Mouse (Mus musculus) midbrain, postnatal 0 days (tissue): ENCODE data around the gene Hus1. TPM values are rescaled to one million over a fixed set of nuclear protein-coding genes. Genes with fewer than 3 reads are reported as not detected.

Experiments used
- ATAC-seq: fragments of 200-750 bp; cut with Nextera tagmentation; 2 replicates; pipeline ENCODE4 v1.8.0; 2017; ENCODE audit warnings: moderate number of reproducible peaks, mild to moderate bottlenecking, moderate TSS enrichment, moderate library complexity; ENCODE audit not compliant: low FRiP score
- DNase-seq: peaks from one replicate; pipeline ENCODE4 v3.0.0-alpha.2; 2015; ENCODE audit warnings: low spot score
- H3K27ac ChIP-seq: fragments of 300-500 bp; sonication (generic); 2 replicates; pipeline ENCODE4 v1.5.1; 2014; ENCODE audit warnings: low read depth, mild to moderate bottlenecking, low read length, mixed read lengths
- H3K27me3 ChIP-seq: fragments of 300-500 bp; sonication (generic); 2 replicates; pipeline ENCODE4 v1.6.1; 2014; ENCODE audit warnings: low read length, control low read depth, mixed read lengths; ENCODE audit not compliant: insufficient read depth
- H3K36me3 ChIP-seq: fragments of 300-500 bp; sonication (generic); 2 replicates; pipeline ENCODE4 v1.6.1; 2014; ENCODE audit warnings: low read length, control low read depth, mixed read lengths; ENCODE audit not compliant: insufficient read depth
- H3K4me1 ChIP-seq: fragments of 300-500 bp; sonication (generic); 2 replicates; pipeline ENCODE4 v1.6.1; 2014; ENCODE audit warnings: mild to moderate bottlenecking, control low read depth, antibody characterized with exemption, low read length, mixed read lengths; ENCODE audit not compliant: insufficient read depth
- H3K4me2 ChIP-seq: fragments of 300-500 bp; sonication (generic); 2 replicates; pipeline ENCODE4 v1.6.1; 2014; ENCODE audit warnings: low read depth, mild to moderate bottlenecking, low read length, mixed read lengths; ENCODE audit not compliant: poor library complexity, severe bottlenecking
- H3K4me3 ChIP-seq: fragments of 300-500 bp; sonication (generic); 2 replicates; pipeline ENCODE4 v1.5.1; 2014; ENCODE audit warnings: low read depth, mild to moderate bottlenecking, low read length, moderate library complexity
- H3K9ac ChIP-seq: fragments of 300-500 bp; sonication (generic); replicated peaks from 2 replicates; pipeline ENCODE4 v1.6.1; 2014; ENCODE audit warnings: mild to moderate bottlenecking, low read length, moderate library complexity, mixed read lengths; ENCODE audit not compliant: poor library complexity, severe bottlenecking
- H3K9me3 ChIP-seq: fragments of 300-500 bp; sonication (generic); 2 replicates; pipeline ENCODE4 v1.6.1; 2016; ENCODE audit warnings: low read length, control low read depth
- CTCF ChIP-seq: IDR thresholded peaks from 2 replicates; pipeline ENCODE4 v1.5.1; 2016; ENCODE audit warnings: antibody characterized with exemption, mild to moderate bottlenecking
- WGBS: fragments of 180-500 bp; shearing (Covaris S2); extraction: QIAGEN DNeasy Blood & Tissue Kit; methylation state at CpG from one replicate; pipeline ENCODE4 v1.1.7; 2014; 5-methylcytosine and 5-hydroxymethylcytosine counted together
- polyA plus RNA-seq: library from polyadenylated mRNA; unstranded; fragments of >200 nt; fragmentation: Nextera tagmentation; extraction: Ambion mirVana; gene quantifications from 2 replicates; pipeline ENCODE4 v1.2.1, GENCODE M21; 2015
- total RNA-seq: library from RNA; depleted of rRNA; stranded (reverse); fragments of >200 nt; gene quantifications from 2 replicates; pipeline ENCODE4 v1.2.3, GENCODE M21; 2014

The Hus1 gene
- total and polyA plus RNA-seq, 2 experiments from 2014 or later = 8.7 to 17.0 TPM

DNA sequence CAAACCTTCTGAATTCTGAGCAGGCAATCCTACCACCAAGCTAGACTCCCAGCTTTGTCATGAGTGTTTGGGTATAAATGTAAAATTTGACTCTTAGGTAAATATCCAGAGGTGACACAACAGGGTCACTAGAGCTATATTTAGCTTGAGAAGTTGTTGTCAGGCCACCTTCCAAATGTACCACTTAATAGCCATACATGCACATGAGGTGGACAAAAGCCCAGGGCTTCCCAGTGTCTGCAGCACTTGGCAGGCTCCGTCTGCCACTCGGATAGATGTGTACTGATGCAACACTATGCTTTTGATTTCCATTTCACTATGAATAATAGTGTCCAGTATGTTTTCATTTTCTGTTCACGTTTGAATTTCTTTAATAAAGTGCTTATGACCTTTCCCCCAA lies 14.2 kb upstream of the Hus1 start:
- no peaks in the 10 kb centered on the region for H3K4me1 ChIP-seq
- no peak overlapping the region for H3K4me3 ChIP-seq
- H3K27me3 ChIP-seq = no peaks in the 10 kb centered on the region
- no peaks in the 10 kb centered on the region for H3K36me3 ChIP-seq
- no peak overlapping the region for H3K4me2 ChIP-seq
- DNase-seq (no peak), ATAC-seq (no peak)
- WGBS = 73% methylated on average over 3 of the region's 3 CpGs
- no peaks in the 10 kb centered on the region for H3K9me3 ChIP-seq
- no peak overlapping the region for H3K27ac ChIP-seq
- no peak overlapping the region for H3K9ac ChIP-seq
- no peak for TF ChIP-seq CTCF

DNA sequence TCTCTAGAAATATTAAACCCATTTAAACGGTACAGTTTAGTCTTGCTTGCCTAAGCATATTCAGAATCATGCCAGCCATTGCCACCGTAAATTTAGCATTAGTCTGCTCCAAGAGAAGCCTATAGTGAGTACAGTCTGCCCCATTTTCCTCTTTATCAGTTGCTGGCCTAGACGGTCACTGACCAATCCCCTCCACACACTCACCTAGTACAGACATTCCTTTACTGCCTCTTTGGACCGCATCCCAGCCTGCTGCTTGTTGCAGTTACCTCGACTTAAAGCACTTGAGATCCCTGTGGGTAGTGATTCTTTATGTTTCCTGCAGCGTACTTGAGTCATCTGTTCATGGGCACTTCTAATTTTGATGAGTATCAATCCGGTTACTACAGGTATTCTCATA lies 13.8 kb upstream of the Hus1 start:
- DNase-seq = no peak
- Histone ChIP-seq H3K4me1 (no peaks in the 10 kb centered on the region), H3K27me3 (no peaks in the 10 kb centered on the region), H3K9ac (no peak overlapping the region), H3K27ac (no peak overlapping the region), H3K36me3 (no peaks in the 10 kb centered on the region), H3K4me3 (no peak overlapping the region), H3K4me2 (no peak overlapping the region), H3K9me3 (no peaks in the 10 kb centered on the region)
- TF ChIP-seq CTCF = no peak
- WGBS = 76% methylated on average over 7 of the region's 7 CpGs
- no peak for ATAC-seq

GRCm38 (mm10) chr11:9020207-9020606 lies 9.2 kb upstream of the Hus1 start:
- no peak overlapping the region for H3K27ac ChIP-seq
- WGBS = 93% methylated on average over 5 of the region's 5 CpGs
- H3K4me3 ChIP-seq = no peak overlapping the region
- H3K36me3 ChIP-seq = no peaks in the 10 kb centered on the region
- no peak overlapping the region for H3K9ac ChIP-seq
- H3K9me3 ChIP-seq = no peaks in the 10 kb centered on the region
- DNase-seq = no peak
- no peak overlapping the region for H3K4me2 ChIP-seq
- no peaks in the 10 kb centered on the region for H3K27me3 ChIP-seq
- TF ChIP-seq CTCF = no peak
- H3K4me1 ChIP-seq = no peaks in the 10 kb centered on the region
- ATAC-seq = no peak

DNA sequence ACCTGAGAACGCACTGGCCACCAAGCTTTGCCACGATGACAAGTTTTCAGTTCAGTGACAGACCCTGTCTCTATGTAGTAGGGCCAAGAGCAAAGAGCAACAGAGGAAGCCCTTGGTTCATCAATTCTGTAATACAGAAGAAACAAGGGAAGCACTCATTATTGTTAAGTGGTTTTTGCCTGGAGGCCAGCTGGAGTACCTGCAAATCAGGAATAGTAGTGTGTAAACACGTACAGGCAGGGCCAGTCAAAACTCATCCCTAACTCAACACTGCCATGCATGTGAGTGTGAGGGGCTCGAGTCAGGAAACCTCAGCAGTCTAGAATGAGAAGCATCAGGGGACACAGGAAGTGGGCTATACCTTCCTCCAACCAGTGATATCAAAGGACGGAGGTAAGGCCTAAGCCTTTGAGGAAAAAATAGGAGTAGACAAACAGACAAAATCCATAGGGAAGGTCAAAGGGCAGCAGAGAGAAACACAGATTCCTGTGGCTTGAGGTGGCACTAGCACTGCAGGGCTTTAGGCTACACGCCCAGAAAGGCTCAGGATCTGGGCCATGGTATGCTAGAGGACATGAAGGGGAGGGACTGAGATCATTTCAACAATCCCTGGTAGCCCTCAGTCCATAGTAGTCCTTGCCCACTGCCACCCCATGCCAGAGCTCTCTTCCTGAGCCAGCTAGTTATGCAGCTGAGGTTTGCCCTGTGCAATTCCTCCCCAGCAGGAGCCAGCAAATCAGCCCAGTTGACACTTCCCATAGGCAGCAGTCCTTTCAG lies 7.7 kb upstream of the Hus1 start:
- no peak for ATAC-seq
- DNase-seq = no peak
- Histone ChIP-seq H3K4me3 (no peak overlapping the region), H3K4me1 (no peaks in the 10 kb centered on the region), H3K27ac (no peak overlapping the region), H3K9me3 (no peaks in the 10 kb centered on the region), H3K9ac (no peak overlapping the region), H3K36me3 (no peaks in the 10 kb centered on the region), H3K4me2 (no peak overlapping the region), H3K27me3 (no peaks in the 10 kb centered on the region)
- no peak for TF ChIP-seq CTCF
- WGBS = 69% methylated on average over 6 of the region's 6 CpGs

- H3K27ac ChIP-seq = no peak overlapping the region
- H3K9ac ChIP-seq = no peak overlapping the region
- no peak overlapping the region for H3K4me3 ChIP-seq
- H3K4me2 ChIP-seq = no peak overlapping the region
- TF ChIP-seq CTCF = no peak
- H3K27me3 ChIP-seq = no peaks in the 10 kb centered on the region
- no peak for DNase-seq
- no peaks in the 10 kb centered on the region for H3K9me3 ChIP-seq
- peaks cover 3% of the 10 kb centered on the region; the same call in 1 of the 2 replicates for H3K4me1 ChIP-seq
- WGBS = 86% methylated on average over 3 of the region's 3 CpGs
- H3K36me3 ChIP-seq = no peaks in the 10 kb centered on the region
- no peak for ATAC-seq
These were observed 3.7 kb upstream of the Hus1 start for GRCm38 (mm10) chr11:9014740-9015139.

DNA sequence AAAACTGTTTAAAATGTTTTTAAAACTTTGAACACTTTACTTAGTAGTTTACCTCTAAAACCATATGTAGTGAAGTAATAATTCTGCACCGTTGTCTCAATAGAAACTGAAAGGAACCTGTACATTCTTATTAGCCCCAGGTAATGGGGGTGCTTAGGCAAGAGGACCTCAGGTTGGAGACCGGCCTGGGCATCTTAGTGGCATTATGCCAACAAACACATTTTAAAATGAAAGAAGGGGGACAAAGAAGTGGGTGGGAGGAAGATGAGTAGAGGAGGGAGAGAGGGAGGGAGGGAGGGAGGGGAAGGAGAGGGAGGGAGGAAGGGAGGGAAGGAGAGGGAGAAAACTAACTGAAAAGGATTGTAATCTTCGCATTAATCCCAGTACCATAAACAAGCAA lies 357 bp upstream of the Hus1 start:
- Histone ChIP-seq H3K36me3 (no peaks in the 10 kb centered on the region), H3K27me3 (no peaks in the 10 kb centered on the region), H3K4me3 (peak overlapping the region; percentile 73), H3K4me1 (peaks cover 3% of the 10 kb centered on the region; the same call in 1 of the 2 replicates), H3K4me2 (peak overlapping the region; percentile 77), H3K9me3 (no peaks in the 10 kb centered on the region), H3K9ac (peak overlapping the region; percentile 73; the same call in 1 of the 2 replicates), H3K27ac (no peak overlapping the region)
- DNase-seq (peak; percentile 4), ATAC-seq (peak; percentile 34; the same call in 1 of the 2 replicates)
- no peak for TF ChIP-seq CTCF
- WGBS = 2% methylated on average over 3 of the region's 3 CpGs
